Mouse (Mus musculus) kidney, embryonic 15.5 days (tissue): ENCODE measurements around the gene Aqp9. TPM values are rescaled to one million over a fixed set of nuclear protein-coding genes. Genes with fewer than 3 reads are reported as not detected.

ENCODE experiments used
- ATAC-seq: fragments of 200-750 bp; cut with Nextera tagmentation; replicated peaks from 2 replicates; pipeline ENCODE4 v1.8.0; 2017; ENCODE audit warnings: moderate TSS enrichment; ENCODE audit not compliant: low FRiP score
- H3K27ac ChIP-seq: fragments of 300-500 bp; sonication (generic); 2 replicates; pipeline ENCODE4 v1.5.1; 2015; ENCODE audit warnings: mild to moderate bottlenecking, inconsistent platforms
- H3K27me3 ChIP-seq: fragments of 300-500 bp; sonication (generic); 2 replicates; pipeline ENCODE4 v1.6.1; 2015; ENCODE audit warnings: inconsistent platforms
- H3K36me3 ChIP-seq: fragments of 300-500 bp; sonication (generic); 2 replicates; pipeline ENCODE4 v1.6.1; 2015; ENCODE audit warnings: inconsistent platforms
- H3K4me1 ChIP-seq: fragments of 300-500 bp; sonication (generic); 2 replicates; pipeline ENCODE4 v1.6.1; 2015; ENCODE audit warnings: inconsistent platforms
- H3K4me2 ChIP-seq: fragments of 300-500 bp; sonication (generic); 2 replicates; pipeline ENCODE4 v1.6.1; 2015; ENCODE audit warnings: moderate library complexity, mild to moderate bottlenecking, inconsistent platforms
- H3K4me3 ChIP-seq: fragments of 300-500 bp; sonication (generic); replicated peaks from 2 replicates; pipeline ENCODE4 v1.5.1; 2015; ENCODE audit warnings: mild to moderate bottlenecking, inconsistent platforms
- H3K9ac ChIP-seq: fragments of 300-500 bp; sonication (generic); 2 replicates; pipeline ENCODE4 v1.6.1; 2015; ENCODE audit warnings: mild to moderate bottlenecking, inconsistent platforms
- H3K9me3 ChIP-seq: fragments of 300-500 bp; sonication (generic); replicated peaks from 2 replicates; pipeline ENCODE4 v1.6.1; 2016; ENCODE audit warnings: inconsistent platforms
- WGBS: fragments of 180-500 bp; shearing (Covaris S2); methylation state at CpG from one replicate; pipeline ENCODE4 v1.1.7; 2015; ENCODE audit warnings: mixed read lengths; 5-methylcytosine and 5-hydroxymethylcytosine counted together
- polyA plus RNA-seq: library from polyadenylated mRNA; unstranded; fragments of >200 nt; fragmentation: Nextera tagmentation; extraction: Ambion mirVana; gene quantifications from 2 replicates; pipeline ENCODE4 v1.2.1, GENCODE M21; 2015

Aqp9 gene
- polyA plus RNA-seq, 1 experiment from 2014 or later, result 0.22 TPM

DNA sequence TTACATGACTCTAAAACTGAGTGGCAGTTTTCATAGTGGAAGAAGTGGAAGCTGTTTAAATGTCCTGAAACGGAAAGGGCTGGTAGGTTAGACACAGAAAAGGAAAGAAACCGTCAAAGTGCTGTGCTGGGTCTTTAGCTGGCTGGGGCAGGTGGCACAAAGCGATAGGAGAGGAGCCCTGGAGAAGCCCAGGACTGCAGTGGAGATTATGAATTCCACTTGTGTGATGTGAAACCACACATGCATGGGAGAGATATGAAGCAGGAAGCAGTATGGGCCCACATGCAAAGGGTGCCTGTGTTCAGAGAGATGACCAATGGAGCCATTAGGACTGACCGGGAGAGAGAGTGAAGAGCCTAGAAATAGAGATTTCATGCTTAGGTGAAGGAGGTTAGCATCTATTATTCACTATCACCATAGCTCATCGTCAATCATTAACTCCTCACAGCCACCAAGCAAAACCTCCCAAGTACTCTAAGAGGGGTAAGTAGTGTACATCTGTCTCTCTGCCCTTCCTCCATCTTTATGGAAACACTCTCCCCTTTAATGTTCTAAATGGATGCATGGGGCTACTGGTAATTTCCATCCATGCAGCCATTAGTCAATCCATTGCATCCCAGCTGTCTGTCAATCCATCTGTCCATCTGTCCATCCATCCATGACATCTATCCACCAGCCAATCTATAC is 2.3 kb downstream of the Aqp9 start:
- Histone ChIP-seq H3K4me1 (peaks cover 9% of the 10 kb centered on the region; the same call in 1 of the 2 replicates), H3K4me3 (no peak overlapping the region), H3K4me2 (no peak overlapping the region), H3K9me3 (no peaks in the 10 kb centered on the region), H3K36me3 (no peaks in the 10 kb centered on the region), H3K9ac (no peak overlapping the region), H3K27ac (no peak overlapping the region), H3K27me3 (no peaks in the 10 kb centered on the region)
- WGBS, result 87% methylated on average over 5 of the region's 5 CpGs
- peak; percentile 78; the same call in 1 of the 2 replicates for ATAC-seq

- Histone ChIP-seq H3K9ac (no peak overlapping the region), H3K9me3 (no peaks in the 10 kb centered on the region), H3K27ac (no peak overlapping the region), H3K4me2 (no peak overlapping the region), H3K4me1 (peaks cover 9% of the 10 kb centered on the region; the same call in 1 of the 2 replicates), H3K27me3 (no peaks in the 10 kb centered on the region), H3K4me3 (no peak overlapping the region), H3K36me3 (no peaks in the 10 kb centered on the region)
- ATAC-seq, result no peak
- 96% methylated on average over 2 of the region's 2 CpGs for WGBS
Observed at GRCm38 (mm10) chr9:71165510-71165909, 3.0 kb downstream of the Aqp9 start.

DNA sequence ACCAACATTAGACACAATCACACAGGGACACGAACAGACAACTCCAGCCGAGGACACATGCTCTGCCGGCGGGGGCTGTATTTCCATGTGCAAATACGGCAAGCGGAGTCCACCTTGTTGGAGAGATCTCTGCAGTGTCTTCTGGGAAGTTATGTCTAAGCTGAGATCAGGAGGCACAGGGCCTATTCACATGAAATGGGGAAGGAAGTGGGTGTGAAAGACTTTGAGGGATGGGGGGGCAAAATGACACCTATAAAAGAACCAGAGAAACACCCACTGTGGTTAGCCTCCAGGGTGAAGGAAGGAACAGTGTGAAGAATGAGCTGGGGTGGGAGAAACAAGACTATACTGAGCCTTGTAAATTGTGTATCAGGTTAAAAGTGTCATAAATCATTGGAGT is 3.4 kb downstream of the Aqp9 start:
- Histone ChIP-seq H3K9ac (no peak overlapping the region), H3K27ac (no peak overlapping the region), H3K4me2 (no peak overlapping the region), H3K36me3 (no peaks in the 10 kb centered on the region), H3K27me3 (no peaks in the 10 kb centered on the region), H3K4me3 (no peak overlapping the region), H3K9me3 (no peaks in the 10 kb centered on the region), H3K4me1 (peaks cover 9% of the 10 kb centered on the region; the same call in 1 of the 2 replicates)
- 81% methylated on average over 6 of the region's 6 CpGs for WGBS
- ATAC-seq, result no peak

DNA sequence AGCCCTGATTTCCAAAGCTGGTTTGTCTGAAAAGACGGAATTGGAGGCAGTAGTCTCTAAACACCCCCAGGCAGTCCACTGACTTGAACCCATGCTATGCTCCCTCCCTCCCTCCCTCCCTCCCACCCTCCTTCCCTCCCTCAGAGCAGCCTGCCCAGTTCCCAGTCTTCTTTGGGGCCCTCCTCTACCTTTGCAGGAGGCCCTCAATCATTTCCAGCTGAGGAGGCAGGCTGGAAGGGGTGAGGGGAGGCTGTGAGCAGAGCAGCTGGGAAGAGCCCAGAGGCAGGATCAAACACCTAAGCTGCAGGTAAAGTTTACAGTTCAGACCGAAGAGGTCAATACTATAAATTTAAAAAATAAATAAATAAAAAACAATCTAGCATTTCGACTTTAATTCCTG is 4.1 kb downstream of the Aqp9 start:
- no peak overlapping the region for H3K4me2 ChIP-seq
- H3K9me3 ChIP-seq, result no peaks in the 10 kb centered on the region
- H3K9ac ChIP-seq, result no peak overlapping the region
- no peaks in the 10 kb centered on the region for H3K36me3 ChIP-seq
- peak; percentile 43; the same call in 1 of the 2 replicates for ATAC-seq
- H3K27me3 ChIP-seq, result no peaks in the 10 kb centered on the region
- H3K27ac ChIP-seq, result no peak overlapping the region
- peaks cover 9% of the 10 kb centered on the region; the same call in 1 of the 2 replicates for H3K4me1 ChIP-seq
- 67% methylated on average over 3 of the region's 3 CpGs for WGBS
- no peak overlapping the region for H3K4me3 ChIP-seq

DNA sequence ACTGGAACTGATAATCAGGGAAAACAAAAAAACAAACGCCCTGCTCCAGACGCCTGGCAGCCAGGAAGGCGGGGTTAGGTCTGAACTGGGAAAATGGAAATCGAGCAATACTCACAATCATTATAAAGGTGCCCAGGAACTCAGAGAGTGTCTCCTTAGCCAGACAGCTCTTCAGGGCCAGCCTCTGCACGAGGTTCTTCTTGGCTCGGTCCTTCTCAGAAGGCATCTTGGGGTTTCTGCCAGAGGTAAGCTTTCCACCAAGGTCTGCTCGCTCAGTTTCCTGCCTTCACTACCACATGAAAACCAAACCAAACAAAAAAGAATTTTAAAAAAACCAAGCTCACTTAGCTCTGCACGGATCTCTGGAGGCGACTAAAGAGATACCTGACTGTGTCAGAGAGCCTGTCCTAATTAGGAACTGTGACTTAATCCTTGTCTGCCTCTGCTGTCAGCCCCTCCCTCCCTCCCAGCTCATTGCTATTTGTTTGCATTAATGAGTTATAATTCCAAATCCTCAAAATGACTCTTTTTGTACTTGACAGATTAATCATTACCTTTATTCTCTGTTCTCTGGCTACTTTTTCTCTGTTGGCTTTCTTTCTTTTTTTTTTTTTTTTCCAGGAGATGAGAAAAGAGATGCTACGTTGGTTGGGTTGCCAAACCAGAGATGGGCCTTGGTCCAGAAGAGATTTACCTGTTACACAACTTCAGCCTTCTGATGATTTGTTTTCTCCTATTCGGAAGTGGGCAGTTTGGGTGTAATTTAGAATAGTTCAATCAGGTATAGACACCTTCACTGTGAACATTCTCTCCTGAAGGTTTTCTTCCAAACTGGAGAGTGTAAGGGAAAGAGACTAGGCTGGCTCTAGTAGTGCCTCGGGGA is 5.4 kb downstream of the Aqp9 start:
- no peaks in the 10 kb centered on the region for H3K27me3 ChIP-seq
- H3K36me3 ChIP-seq, result no peaks in the 10 kb centered on the region
- no peak overlapping the region for H3K9ac ChIP-seq
- WGBS, result 71% methylated on average over 12 of the region's 12 CpGs
- H3K4me2 ChIP-seq, result no peak overlapping the region
- peaks cover 5% of the 10 kb centered on the region; the same call in 1 of the 2 replicates for H3K4me1 ChIP-seq
- no peak overlapping the region for H3K4me3 ChIP-seq
- no peaks in the 10 kb centered on the region for H3K9me3 ChIP-seq
- H3K27ac ChIP-seq, result no peak overlapping the region
- ATAC-seq, result no peak

DNA sequence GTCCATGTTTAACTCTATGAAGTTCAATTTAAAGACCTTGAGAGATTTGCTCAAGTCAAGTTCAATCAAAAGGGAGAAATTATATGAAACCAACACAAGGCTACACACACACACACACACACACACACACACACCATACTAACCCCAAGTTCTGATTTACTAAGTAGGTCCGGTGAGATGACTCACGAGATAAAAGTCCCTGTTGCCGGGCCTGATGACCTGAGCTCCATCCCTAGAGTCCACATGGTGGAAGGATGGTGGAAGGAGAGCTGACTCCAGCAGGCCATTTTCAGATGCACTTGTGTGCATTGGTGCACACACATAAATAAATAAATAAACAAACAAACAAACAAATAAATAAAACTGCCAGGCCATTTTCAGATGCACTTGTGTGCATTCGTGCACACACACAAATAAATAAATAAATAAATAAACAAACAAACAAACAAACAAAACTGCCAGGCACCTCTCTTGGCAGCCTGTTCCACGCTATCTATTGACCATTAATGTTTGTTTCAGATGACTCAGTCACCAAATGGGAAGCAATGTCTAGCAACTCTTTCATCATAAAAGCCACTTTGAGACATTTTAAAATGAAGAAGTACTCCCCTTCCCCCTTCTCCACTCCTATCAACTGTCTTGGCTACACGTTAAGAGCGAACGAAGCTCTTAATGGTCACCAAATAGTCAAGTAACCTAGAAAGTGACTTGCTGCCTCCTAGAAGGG is 6.2 kb downstream of the Aqp9 start:
- Histone ChIP-seq H3K27ac (no peak overlapping the region), H3K36me3 (no peaks in the 10 kb centered on the region), H3K9me3 (no peaks in the 10 kb centered on the region), H3K4me3 (no peak overlapping the region), H3K4me1 (peaks cover 5% of the 10 kb centered on the region; the same call in 1 of the 2 replicates), H3K4me2 (no peak overlapping the region), H3K27me3 (no peaks in the 10 kb centered on the region), H3K9ac (no peak overlapping the region)
- no peak for ATAC-seq
- 82% methylated on average over 8 of the region's 8 CpGs for WGBS

- no peaks in the 10 kb centered on the region for H3K27me3 ChIP-seq
- no peaks in the 10 kb centered on the region for H3K36me3 ChIP-seq
- H3K27ac ChIP-seq, result no peak overlapping the region
- no peak overlapping the region for H3K4me2 ChIP-seq
- H3K9me3 ChIP-seq, result no peaks in the 10 kb centered on the region
- WGBS, result 81% methylated on average over 13 of the region's 13 CpGs
- no peak for ATAC-seq
- H3K4me1 ChIP-seq, result 0 out of 2 replicates have a peak, but pooled peaks cover 5% of the 10 kb centered on the region
- H3K9ac ChIP-seq, result no peak overlapping the region
- H3K4me3 ChIP-seq, result no peak overlapping the region
Observed at GRCm38 (mm10) chr9:71160849-71161711, 7.4 kb downstream of the Aqp9 start.

GRCm38 (mm10) chr9:71159686-71160085 is 8.8 kb downstream of the Aqp9 start:
- Histone ChIP-seq H3K27ac (no peak overlapping the region), H3K4me2 (no peak overlapping the region), H3K4me3 (no peak overlapping the region), H3K9me3 (no peaks in the 10 kb centered on the region), H3K9ac (no peak overlapping the region), H3K27me3 (no peaks in the 10 kb centered on the region), H3K36me3 (no peaks in the 10 kb centered on the region), H3K4me1 (0 out of 2 replicates have a peak, but pooled peaks cover 3% of the 10 kb centered on the region)
- 93% methylated on average over 5 of the region's 5 CpGs for WGBS
- no peak for ATAC-seq

- no peaks in the 10 kb centered on the region for H3K9me3 ChIP-seq
- no peaks in the 10 kb centered on the region for H3K27me3 ChIP-seq
- no peaks in the 10 kb centered on the region for H3K4me1 ChIP-seq
- H3K4me3 ChIP-seq, result no peak overlapping the region
- H3K36me3 ChIP-seq, result no peaks in the 10 kb centered on the region
- no peak overlapping the region for H3K9ac ChIP-seq
- H3K4me2 ChIP-seq, result no peak overlapping the region
- 87% methylated on average over 7 of the region's 7 CpGs for WGBS
- H3K27ac ChIP-seq, result no peak overlapping the region
- ATAC-seq, result no peak
Observed at GRCm38 (mm10) chr9:71159060-71159626, 9.3 kb downstream of the Aqp9 start.

DNA sequence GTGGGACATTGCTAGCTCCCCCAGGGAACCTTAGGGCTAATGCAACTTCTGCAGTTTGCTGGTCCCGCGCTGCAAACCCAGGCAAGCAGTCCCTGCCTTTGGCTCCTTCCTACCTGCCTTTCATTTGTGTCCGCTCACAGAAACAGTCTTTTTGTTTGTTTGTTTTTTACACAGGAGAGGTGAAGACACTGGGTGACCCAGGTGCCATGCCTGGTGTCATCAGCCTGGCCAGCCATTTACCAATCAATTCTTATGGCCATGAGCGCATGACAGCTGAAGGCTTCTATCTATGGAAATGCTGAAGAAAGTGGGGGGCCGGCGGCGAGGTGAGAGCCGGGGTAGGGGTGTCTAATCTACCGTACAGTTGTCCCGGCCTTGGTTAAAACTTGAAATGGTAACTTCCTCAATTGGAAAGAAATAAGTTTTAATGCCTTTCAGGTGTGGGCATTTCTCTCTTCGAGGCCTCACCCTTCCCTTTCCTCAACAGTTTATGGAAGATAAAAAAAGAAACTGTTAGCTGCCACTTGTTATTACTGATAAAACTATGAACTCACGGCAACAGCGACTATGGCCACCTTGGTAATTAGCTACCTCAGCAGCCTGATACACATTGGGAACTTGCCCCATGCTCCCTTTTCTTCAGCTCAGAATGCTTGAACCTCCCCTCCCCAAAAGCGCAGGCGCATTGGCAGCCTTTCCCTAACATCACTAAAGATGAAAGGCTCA is 10.4 kb downstream of the Aqp9 start:
- Histone ChIP-seq H3K36me3 (no peaks in the 10 kb centered on the region), H3K27me3 (no peaks in the 10 kb centered on the region), H3K27ac (no peak overlapping the region), H3K4me3 (no peak overlapping the region), H3K4me2 (no peak overlapping the region), H3K4me1 (no peaks in the 10 kb centered on the region), H3K9ac (no peak overlapping the region), H3K9me3 (no peaks in the 10 kb centered on the region)
- 95% methylated on average over 15 of the region's 15 CpGs for WGBS
- no peak for ATAC-seq
